Mouse (Mus musculus) kidney, postnatal 0 days (tissue): ENCODE data around the gene Pole4. TPM values are rescaled to one million over a fixed set of nuclear protein-coding genes. Genes with fewer than 3 reads are reported as not detected.
"Not testable (repeated sequence)": the region's sequence is repeated elsewhere in the genome, so short reads cannot be mapped to it uniquely, and the experiment has no call there.

Source experiments
- ATAC-seq: fragments of 200-750 bp; cut with Nextera tagmentation; replicated peaks from 2 replicates; pipeline ENCODE4 v1.8.0; 2017; ENCODE audit warnings: low read depth, moderate number of reproducible peaks, moderate TSS enrichment, moderate library complexity; ENCODE audit not compliant: low FRiP score
- DNase-seq: peaks from one replicate; pipeline ENCODE4 v3.0.0-alpha.2; 2016; ENCODE audit warnings: low spot score
- H3K27ac ChIP-seq: fragments of 300-500 bp; sonication (generic); 2 replicates; pipeline ENCODE4 v1.5.1; 2014; ENCODE audit warnings: mild to moderate bottlenecking
- H3K27me3 ChIP-seq: fragments of 300-500 bp; sonication (generic); 2 replicates; pipeline ENCODE4 v1.6.1; 2014; ENCODE audit warnings: low read length, mixed read lengths; ENCODE audit not compliant: insufficient read depth
- H3K36me3 ChIP-seq: fragments of 300-500 bp; sonication (generic); 2 replicates; pipeline ENCODE4 v1.6.1; 2014; ENCODE audit warnings: low read length, mixed read lengths; ENCODE audit not compliant: insufficient read depth
- H3K4me1 ChIP-seq: fragments of 300-500 bp; sonication (generic); replicated peaks from 2 replicates; pipeline ENCODE4 v1.6.1; 2014; ENCODE audit warnings: antibody characterized with exemption, low read length, mixed read lengths; ENCODE audit not compliant: insufficient read depth
- H3K4me2 ChIP-seq: fragments of 300-500 bp; sonication (generic); 2 replicates; pipeline ENCODE4 v1.6.1; 2014; ENCODE audit warnings: mild to moderate bottlenecking, low read length, moderate library complexity, mixed read lengths
- H3K4me3 ChIP-seq: fragments of 300-500 bp; sonication (generic); replicated peaks from 2 replicates; pipeline ENCODE4 v1.5.1; 2014; ENCODE audit warnings: low read depth, low read length
- H3K9ac ChIP-seq: fragments of 300-500 bp; sonication (generic); 2 replicates; pipeline ENCODE4 v1.6.1; 2014; ENCODE audit warnings: low read depth, low read length
- H3K9me3 ChIP-seq: fragments of 300-500 bp; sonication (generic); replicated peaks from 2 replicates; pipeline ENCODE4 v1.6.1; 2016; ENCODE audit warnings: low read length, inconsistent platforms, mixed read lengths
- CTCF ChIP-seq: IDR thresholded peaks from 2 replicates; pipeline ENCODE4 v1.5.1; 2016; ENCODE audit warnings: antibody characterized with exemption, low read depth, mild to moderate bottlenecking, moderate library complexity
- WGBS: fragments of 180-500 bp; shearing (Covaris S2); extraction: QIAGEN DNeasy Blood & Tissue Kit; methylation state at CpG from one replicate; pipeline ENCODE4 v1.1.7; 2014; 5-methylcytosine and 5-hydroxymethylcytosine counted together
- polyA plus RNA-seq: library from polyadenylated mRNA; unstranded; fragments of >200 nt; fragmentation: Nextera tagmentation; extraction: Ambion mirVana; gene quantifications from 2 replicates; pipeline ENCODE4 v1.2.1, GENCODE M21; 2015

Pole4 gene
- polyA plus RNA-seq, 1 experiment from 2014 or later, result 123 TPM

GRCm38 (mm10) chr6:82689474-82689873 is 15.7 kb downstream of the Pole4 start:
- ATAC-seq (no peak), DNase-seq (no peak)
- Histone ChIP-seq H3K27me3 (no peaks in the 10 kb centered on the region), H3K9ac (no peak overlapping the region), H3K4me1 (no peaks in the 10 kb centered on the region), H3K36me3 (no peaks in the 10 kb centered on the region), H3K4me2 (no peak overlapping the region), H3K4me3 (no peak overlapping the region), H3K27ac (no peak overlapping the region), H3K9me3 (no peaks in the 10 kb centered on the region)
- 89% methylated on average over 4 of the region's 4 CpGs for WGBS
- no peak for TF ChIP-seq CTCF

GRCm38 (mm10) chr6:82688586-82688985 is 16.6 kb downstream of the Pole4 start:
- not testable (repeated sequence) for H3K4me3 ChIP-seq, DNase-seq

GRCm38 (mm10) chr6:82684136-82684535 is 21.0 kb downstream of the Pole4 start:
- Histone ChIP-seq H3K9ac (no peak overlapping the region), H3K4me1 (no peaks in the 10 kb centered on the region), H3K27me3 (no peaks in the 10 kb centered on the region), H3K27ac (no peak overlapping the region), H3K4me2 (no peak overlapping the region), H3K36me3 (no peaks in the 10 kb centered on the region), H3K4me3 (no peak overlapping the region), H3K9me3 (no peaks in the 10 kb centered on the region)
- DNase-seq (no peak), ATAC-seq (no peak)
- no peak for TF ChIP-seq CTCF

More at GRCm38 (mm10) chr6:82688586-82688985, 16.6 kb downstream of the Pole4 start:
- H3K4me2 ChIP-seq, H3K9me3 ChIP-seq, H3K4me1 ChIP-seq, ATAC-seq, H3K36me3 ChIP-seq, H3K27me3 ChIP-seq, H3K27ac ChIP-seq, H3K9ac ChIP-seq: not testable (repeated sequence)
- WGBS, result 65% methylated on average over 5 of the region's 5 CpGs

- H3K27ac ChIP-seq, H3K4me1 ChIP-seq, H3K27me3 ChIP-seq, DNase-seq, H3K9me3 ChIP-seq, H3K4me3 ChIP-seq, H3K9ac ChIP-seq, ATAC-seq, H3K4me2 ChIP-seq, H3K36me3 ChIP-seq: not testable (repeated sequence)
- 86% methylated on average over 2 of the region's 2 CpGs for WGBS
Observed at GRCm38 (mm10) chr6:82679286-82679685, 25.9 kb downstream of the Pole4 start.

- not testable (repeated sequence) for H3K4me3 ChIP-seq, H3K4me2 ChIP-seq, H3K9ac ChIP-seq, H3K36me3 ChIP-seq, H3K27ac ChIP-seq, H3K9me3 ChIP-seq, H3K4me1 ChIP-seq, H3K27me3 ChIP-seq, DNase-seq, ATAC-seq
- 78% methylated on average over 3 of the region's 3 CpGs for WGBS
Observed at GRCm38 (mm10) chr6:82677629-82678028, 27.5 kb downstream of the Pole4 start.

- ATAC-seq, result no peak
Observed at GRCm38 (mm10) chr6:82666480-82666879, 38.7 kb downstream of the Pole4 start.

GRCm38 (mm10) chr6:82653169-82653525 is 52.0 kb downstream of the Pole4 start:
- H3K27ac ChIP-seq, result peak overlapping the region; percentile 95
- H3K9ac ChIP-seq, result peak overlapping the region; percentile 74
- no peak for TF ChIP-seq CTCF
- 0 out of 2 replicates have a peak, but pooled peaks cover 5% of the 10 kb centered on the region for H3K4me1 ChIP-seq
- no peaks in the 10 kb centered on the region for H3K36me3 ChIP-seq
- peak overlapping the region; percentile 59 for H3K4me3 ChIP-seq
- H3K9me3 ChIP-seq, result no peaks in the 10 kb centered on the region
- H3K27me3 ChIP-seq, result no peaks in the 10 kb centered on the region
- ATAC-seq, result no peak
- WGBS, result 33% methylated on average over 11 of the region's 11 CpGs
- DNase-seq, result no peak
- H3K4me2 ChIP-seq, result peak overlapping the region; percentile 55

More at GRCm38 (mm10) chr6:82666480-82666879, 38.7 kb downstream of the Pole4 start:
- no peaks in the 10 kb centered on the region for H3K4me1 ChIP-seq
- H3K4me3 ChIP-seq, result no peak overlapping the region
- no peak overlapping the region for H3K27ac ChIP-seq
- no peaks in the 10 kb centered on the region for H3K36me3 ChIP-seq
- TF ChIP-seq CTCF, result no peak
- no peak overlapping the region for H3K4me2 ChIP-seq
- H3K27me3 ChIP-seq, result no peaks in the 10 kb centered on the region
- no peak for DNase-seq
- no peaks in the 10 kb centered on the region for H3K9me3 ChIP-seq
- H3K9ac ChIP-seq, result no peak overlapping the region
